Mouse (Mus musculus) neutrophil, adult 65 days (primary cell): ENCODE data around the gene Trim80. TPM values are rescaled to one million over a fixed set of nuclear protein-coding genes. Genes with fewer than 3 reads are reported as not detected.

ENCODE experiments used
- total RNA-seq: library from RNA; stranded (reverse); gene quantifications from 2 replicates; pipeline ENCODE4 v1.2.4, GENCODE M21; 2023

Trim80 gene
- not detected in 2 replicates for total RNA-seq

GRCm38 (mm10) chr11:115439906-115440595 lies at the start of gene Trim80:
Gene Trim80, plus strand, starts transcription at chr11:115440545.

GRCm38 (mm10) chr11:115403338-115404124 lies 36.8 kb upstream of the Trim80 start, which contains the start of gene Mrpl58:
Gene Mrpl58, plus strand, starts transcription at chr11:115403752.

GRCm38 (mm10) chr11:115419531-115420237 lies 20.7 kb upstream of the Trim80 start, which contains the start of the genes Atp5h and Kctd2:
Gene Atp5h, minus strand, starts transcription at chr11:115419962.
Gene Kctd2, plus strand, starts transcription at chr11:115420128.

GRCm38 (mm10) chr11:115462243-115462891 lies 22.0 kb downstream of the Trim80 start, which contains the start of gene Slc16a5:
Gene Slc16a5, plus strand, starts transcription at chr11:115462474.

GRCm38 (mm10) chr11:115475025-115475757 lies 34.8 kb downstream of the Trim80 start, which contains the start of gene Armc7:
Gene Armc7, plus strand, starts transcription at chr11:115475667.

GRCm38 (mm10) chr11:115491356-115492083 lies 51.2 kb downstream of the Trim80 start, which contains the start of gene Nt5c:
Gene Nt5c, minus strand, starts transcription at chr11:115491862.

Other genes starting within 250 kb of the Trim80 start
- not detected in 2 replicates for gene Grin2c, start 173.3 kb upstream of the Trim80 start, total RNA-seq
- gene Fdxr, start 163.5 kb upstream of the Trim80 start, total RNA-seq, result 10.2 and 10.4 TPM in 2 replicates
- gene Fads6, start 142.9 kb upstream of the Trim80 start, total RNA-seq, result 2.1 and 2.4 TPM in 2 replicates
- not detected in 2 replicates for gene Otop2, start 133.4 kb upstream of the Trim80 start, total RNA-seq
- gene Ush1g, start 118.5 kb upstream of the Trim80 start, total RNA-seq, result not detected in 2 replicates
- not detected in 2 replicates for gene Otop3, start 105.8 kb upstream of the Trim80 start, total RNA-seq
- gene Hid1, start 72.8 kb upstream of the Trim80 start, total RNA-seq, result 0.93 and 0.95 TPM in 2 replicates
- 0.14 TPM in 1 of 2 replicates, not detected in the other for gene Cdr2l, start 58.6 kb upstream of the Trim80 start, total RNA-seq
- gene Mrpl58, start 36.8 kb upstream of the Trim80 start, total RNA-seq, result 23.7 and 42.3 TPM in 2 replicates
- gene Atp5h, start 20.6 kb upstream of the Trim80 start, total RNA-seq, result 166 and 192 TPM in 2 replicates
- 20.6 and 26.8 TPM in 2 replicates for gene Kctd2, start 20.4 kb upstream of the Trim80 start, total RNA-seq
- not detected in 2 replicates for gene Slc16a5, start 21.9 kb downstream of the Trim80 start, total RNA-seq
- gene Armc7, start 35.1 kb downstream of the Trim80 start, total RNA-seq, result 79.7 and 93.7 TPM in 2 replicates
- 35.0 and 36.8 TPM in 2 replicates for gene Nt5c, start 51.3 kb downstream of the Trim80 start, total RNA-seq
- 107 and 122 TPM in 2 replicates for gene Jpt1, start 73.8 kb downstream of the Trim80 start, total RNA-seq
- 130 and 148 TPM in 2 replicates for gene Sumo2, start 95.7 kb downstream of the Trim80 start, total RNA-seq
- 28.8 and 36.7 TPM in 2 replicates for gene Nup85, start 123.9 kb downstream of the Trim80 start, total RNA-seq
- gene Mrps7, start 163.4 kb downstream of the Trim80 start, total RNA-seq, result 10.9 and 12.7 TPM in 2 replicates
- gene Gga3, start 163.5 kb downstream of the Trim80 start, total RNA-seq, result 50.7 and 64.3 TPM in 2 replicates
- gene Mif4gd, start 172.4 kb downstream of the Trim80 start, total RNA-seq, result 16.9 and 23.3 TPM in 2 replicates
- 10.0 and 10.7 TPM in 2 replicates for gene Slc25a19, start 187.8 kb downstream of the Trim80 start, total RNA-seq